Mouse (Mus musculus) midbrain, embryonic 15.5 days (tissue): ENCODE data around the gene Gm29427. TPM values are rescaled to one million over a fixed set of nuclear protein-coding genes. Genes with fewer than 3 reads are reported as not detected.
A peak's percentile ranks its signal among the peaks of the same experiment; 100 is the strongest.
"Not testable (repeated sequence)": the region's sequence is repeated elsewhere in the genome, so short reads cannot be mapped to it uniquely, and the experiment has no call there.

ENCODE experiments used
- ATAC-seq: fragments of 200-750 bp; cut with Nextera tagmentation; replicated peaks from 2 replicates; pipeline ENCODE4 v1.8.0; 2017; ENCODE audit warnings: moderate TSS enrichment
- H3K27ac ChIP-seq: fragments of 300-500 bp; sonication (generic); 2 replicates; pipeline ENCODE4 v1.5.1; 2015; ENCODE audit warnings: mild to moderate bottlenecking, inconsistent platforms
- H3K27me3 ChIP-seq: fragments of 300-500 bp; sonication (generic); replicated peaks from 2 replicates; pipeline ENCODE4 v1.6.1; 2015; ENCODE audit warnings: inconsistent platforms
- H3K36me3 ChIP-seq: fragments of 300-500 bp; sonication (generic); replicated peaks from 2 replicates; pipeline ENCODE4 v1.6.1; 2015; ENCODE audit warnings: inconsistent platforms
- H3K4me1 ChIP-seq: fragments of 300-500 bp; sonication (generic); 2 replicates; pipeline ENCODE4 v1.6.1; 2015; ENCODE audit warnings: inconsistent platforms
- H3K4me2 ChIP-seq: fragments of 300-500 bp; sonication (generic); 2 replicates; pipeline ENCODE4 v1.6.1; 2015; ENCODE audit warnings: inconsistent platforms, mild to moderate bottlenecking, moderate library complexity
- H3K4me3 ChIP-seq: fragments of 300-500 bp; sonication (generic); 2 replicates; pipeline ENCODE4 v1.5.1; 2015; ENCODE audit warnings: mild to moderate bottlenecking, inconsistent platforms
- H3K9ac ChIP-seq: fragments of 300-500 bp; sonication (generic); 2 replicates; pipeline ENCODE4 v1.6.1; 2015; ENCODE audit warnings: mild to moderate bottlenecking, inconsistent platforms
- H3K9me3 ChIP-seq: fragments of 300-500 bp; sonication (generic); 2 replicates; pipeline ENCODE4 v1.6.1; 2016; ENCODE audit warnings: inconsistent platforms
- WGBS: fragments of 180-500 bp; shearing (Covaris S2); methylation state at CpG from one replicate; pipeline ENCODE4 v1.1.7; 2015; ENCODE audit warnings: mixed read lengths; 5-methylcytosine and 5-hydroxymethylcytosine counted together
- polyA plus RNA-seq: library from polyadenylated mRNA; unstranded; fragments of >200 nt; fragmentation: Nextera tagmentation; extraction: Ambion mirVana; gene quantifications from 2 replicates; pipeline ENCODE4 v1.2.1, GENCODE M21; 2015

Gene Gm29427
- polyA plus RNA-seq, 1 experiment from 2014 or later: not detected

DNA sequence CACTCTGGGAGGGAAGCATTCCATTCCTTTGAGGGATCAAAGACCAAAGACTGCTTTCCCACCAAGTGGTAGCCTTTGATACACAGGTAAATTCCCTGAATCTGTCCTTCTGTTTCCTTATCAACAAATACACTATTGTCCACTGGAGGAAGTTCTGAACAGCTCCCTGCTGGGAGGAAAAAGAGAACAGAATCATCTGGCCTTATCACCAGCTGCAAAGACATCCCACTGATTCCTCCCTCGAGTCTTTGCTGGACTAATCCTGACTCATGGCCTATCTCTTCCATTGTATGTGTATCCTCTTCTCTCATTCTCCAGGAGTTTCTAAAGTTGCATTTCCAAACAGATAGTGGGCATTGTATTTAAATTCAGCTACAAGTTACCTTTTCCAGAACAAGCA, 31.7 kb downstream of the Gm29427 start:
- no peak for ATAC-seq
- H3K27me3 ChIP-seq: no peaks in the 10 kb centered on the region
- no peaks in the 10 kb centered on the region for H3K9me3 ChIP-seq
- H3K36me3 ChIP-seq: no peaks in the 10 kb centered on the region; the same call in 1 of the 2 replicates
- 14% methylated on average over 1 of the region's 1 CpGs for WGBS
- no peaks in the 10 kb centered on the region for H3K4me1 ChIP-seq
- no peak overlapping the region for H3K27ac ChIP-seq
- no peak overlapping the region for H3K4me3 ChIP-seq
- H3K9ac ChIP-seq: no peak overlapping the region
- H3K4me2 ChIP-seq: no peak overlapping the region

GRCm38 (mm10) chr1:130681656-130682413, 33.8 kb downstream of the Gm29427 start:
- no peak overlapping the region for H3K4me3 ChIP-seq
- no peaks in the 10 kb centered on the region for H3K27me3 ChIP-seq
- no peaks in the 10 kb centered on the region for H3K9me3 ChIP-seq
- no peak overlapping the region for H3K4me2 ChIP-seq
- 81% methylated on average over 6 of the region's 6 CpGs for WGBS
- H3K4me1 ChIP-seq: no peaks in the 10 kb centered on the region
- no peaks in the 10 kb centered on the region for H3K36me3 ChIP-seq
- ATAC-seq: no peak
- H3K27ac ChIP-seq: no peak overlapping the region
- H3K9ac ChIP-seq: no peak overlapping the region

DNA sequence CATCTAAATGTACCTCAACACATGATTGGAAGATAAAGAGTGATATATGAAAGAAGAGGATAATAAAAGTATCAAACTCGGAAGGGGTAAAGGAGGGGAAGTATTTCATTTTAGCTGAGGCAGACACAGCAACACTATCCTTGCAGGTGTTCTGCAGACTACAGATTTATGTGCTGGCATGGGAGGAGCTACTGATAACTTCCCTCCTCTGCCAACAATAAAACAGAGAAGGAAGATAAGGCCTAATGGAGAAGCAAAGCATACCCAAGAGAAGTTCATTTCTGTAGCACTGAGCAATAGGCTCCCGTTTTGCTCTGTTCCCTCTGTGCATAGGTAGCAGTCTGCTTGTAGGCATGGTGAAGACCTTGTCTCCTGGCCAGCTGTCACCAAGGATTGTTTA, 34.5 kb downstream of the Gm29427 start:
- ATAC-seq: no peak

DNA sequence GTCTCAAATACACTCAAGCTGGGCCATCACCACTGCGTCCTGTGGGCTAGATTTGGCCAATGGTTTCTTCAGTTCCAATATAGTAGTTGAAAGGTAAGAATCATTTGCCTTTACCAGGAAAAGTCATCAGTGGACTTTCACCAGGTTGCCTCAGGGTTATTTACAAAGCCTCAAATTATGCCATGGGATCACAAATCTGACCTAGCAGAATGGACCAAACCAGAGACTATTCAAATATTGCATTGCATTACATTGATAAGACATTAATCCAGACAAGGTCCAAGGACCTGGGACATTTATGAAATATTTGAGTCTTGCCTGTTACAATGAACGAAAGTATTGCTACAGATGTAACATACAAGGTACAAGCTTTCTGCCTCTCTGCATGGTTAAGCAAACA, 37.0 kb downstream of the Gm29427 start:
- Histone ChIP-seq H3K4me3 (no peak overlapping the region), H3K4me1 (no peaks in the 10 kb centered on the region), H3K27ac (no peak overlapping the region), H3K36me3 (no peaks in the 10 kb centered on the region), H3K4me2 (no peak overlapping the region), H3K9ac (no peak overlapping the region), H3K27me3 (no peaks in the 10 kb centered on the region), H3K9me3 (no peaks in the 10 kb centered on the region)
- no peak for ATAC-seq
- 85% methylated on average over 2 of the region's 2 CpGs for WGBS

More for the DNA sequence above, 34.5 kb downstream of the Gm29427 start:
- WGBS: 90% methylated on average over 2 of the region's 2 CpGs
- Histone ChIP-seq H3K36me3 (no peaks in the 10 kb centered on the region), H3K27ac (no peak overlapping the region), H3K9ac (no peak overlapping the region), H3K4me2 (no peak overlapping the region), H3K27me3 (no peaks in the 10 kb centered on the region), H3K4me3 (no peak overlapping the region), H3K4me1 (no peaks in the 10 kb centered on the region), H3K9me3 (no peaks in the 10 kb centered on the region)

DNA sequence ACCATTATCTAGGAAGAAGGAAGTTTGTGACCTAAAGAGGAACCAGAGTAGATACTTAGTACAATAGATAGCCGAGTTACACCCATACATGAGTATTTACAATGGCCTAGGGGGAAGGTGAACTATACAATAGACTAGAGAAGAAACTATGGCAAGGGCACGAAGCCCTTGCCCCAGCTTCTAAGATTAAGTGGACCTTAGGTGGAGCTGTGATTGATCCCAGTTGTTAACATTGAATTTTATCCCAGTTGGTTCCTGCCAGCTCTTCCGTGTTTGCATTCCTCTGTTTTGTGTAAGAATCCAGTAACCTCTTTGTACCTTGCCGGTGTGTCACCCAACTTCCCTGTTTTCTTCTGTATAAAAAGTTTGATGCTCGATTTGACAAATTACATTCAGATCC, 52.0 kb downstream of the Gm29427 start:
- ATAC-seq, H3K9me3 ChIP-seq, H3K4me1 ChIP-seq, H3K27me3 ChIP-seq, H3K4me3 ChIP-seq, H3K4me2 ChIP-seq, H3K27ac ChIP-seq, H3K9ac ChIP-seq, H3K36me3 ChIP-seq: not testable (repeated sequence)
- 87% methylated on average over 5 of the region's 5 CpGs for WGBS

DNA sequence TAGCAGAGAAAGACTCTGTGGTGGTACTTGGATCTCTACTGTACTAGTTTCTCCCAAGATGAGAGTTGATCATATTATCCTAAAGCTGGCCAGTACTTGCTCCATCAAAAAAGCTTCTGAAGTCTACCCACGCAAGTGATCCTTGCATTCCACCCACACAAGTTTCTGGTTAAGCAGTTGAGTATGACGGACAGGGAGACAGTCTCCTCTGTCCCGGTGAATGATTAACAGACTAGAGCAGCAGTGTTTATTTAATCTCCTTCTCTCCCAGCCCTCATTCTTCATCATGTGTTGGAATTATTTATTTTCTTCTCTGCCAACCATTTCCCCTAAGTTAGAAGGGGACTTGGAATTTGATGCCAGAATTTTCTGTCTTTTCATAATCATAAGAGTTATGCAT, 54.1 kb downstream of the Gm29427 start, which contains the start of gene C4bp:
Gene C4bp, minus strand, starts transcription at position 179 of the 400 bp plus-strand sequence.
- Histone ChIP-seq H3K27ac (no peak within 1 kb of the TSS), H3K9ac (no peak within 1 kb of the TSS), H3K9me3 (no peaks in the 10 kb centered on the region), H3K27me3 (no peaks in the 10 kb centered on the region), H3K36me3 (no peaks in the 10 kb centered on the region), H3K4me3 (no peak within 1 kb of the TSS), H3K4me2 (no peak within 1 kb of the TSS), H3K4me1 (no peaks in the 10 kb centered on the region)
- no peak for ATAC-seq
- 91% methylated on average over 3 of the region's 3 CpGs for WGBS

DNA sequence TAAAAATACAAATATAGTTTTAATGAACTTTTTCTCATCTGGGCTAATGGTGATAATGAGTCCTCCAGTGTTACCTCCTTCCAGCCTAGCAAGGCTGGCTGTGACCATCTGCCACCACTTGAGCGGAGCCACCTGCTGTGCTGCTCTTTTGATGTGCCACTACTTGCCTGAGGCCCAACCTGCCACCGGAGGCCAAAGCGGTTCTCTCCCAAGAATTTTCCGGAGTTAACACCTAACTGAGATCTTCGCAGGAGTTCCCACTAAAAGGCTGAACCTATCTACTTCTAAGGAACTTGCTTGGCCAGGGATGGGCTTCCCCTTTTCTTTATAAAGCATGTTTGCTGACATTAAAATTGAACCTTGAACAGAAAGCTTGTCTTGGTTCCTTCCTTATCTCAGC, 56.0 kb downstream of the Gm29427 start:
- H3K9ac ChIP-seq, H3K9me3 ChIP-seq, H3K4me3 ChIP-seq: not testable (repeated sequence)

GRCm38 (mm10) chr1:130644103-130644502, 71.5 kb downstream of the Gm29427 start:
- no peaks in the 10 kb centered on the region for H3K36me3 ChIP-seq
- WGBS: 25% methylated on average over 4 of the region's 4 CpGs
- no peak overlapping the region for H3K4me2 ChIP-seq
- no peak overlapping the region for H3K4me3 ChIP-seq
- no peaks in the 10 kb centered on the region for H3K9me3 ChIP-seq
- H3K9ac ChIP-seq: no peak overlapping the region
- 0 out of 2 replicates have a peak overlapping the region, but pooled peaks have one; percentile 2 for H3K27ac ChIP-seq
- no peaks in the 10 kb centered on the region for H3K4me1 ChIP-seq
- ATAC-seq: peak; percentile 84
- no peaks in the 10 kb centered on the region for H3K27me3 ChIP-seq

More for the DNA sequence above, 56.0 kb downstream of the Gm29427 start:
- 53% methylated on average over 5 of the region's 5 CpGs for WGBS
- not testable (repeated sequence) for H3K4me1 ChIP-seq, H3K36me3 ChIP-seq, H3K27ac ChIP-seq, ATAC-seq, H3K4me2 ChIP-seq, H3K27me3 ChIP-seq

DNA sequence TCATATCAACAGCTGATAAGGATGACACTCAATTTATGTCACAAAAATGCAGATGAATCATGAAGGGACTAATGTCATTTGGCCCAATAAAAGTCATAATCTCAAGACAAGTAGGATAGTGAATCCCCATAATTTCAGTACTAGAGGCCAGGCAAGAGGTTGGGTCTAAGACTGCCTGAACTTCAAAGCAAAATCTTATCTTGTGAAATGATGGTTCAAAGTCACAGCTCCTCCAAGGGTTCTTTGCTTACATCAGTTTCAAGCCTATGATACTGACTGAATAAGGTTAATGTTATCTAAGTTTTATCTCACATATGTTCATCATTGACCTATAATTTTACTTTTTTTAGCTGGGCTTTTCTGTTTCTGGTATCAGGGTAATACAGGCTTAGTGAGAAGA, 74.6 kb downstream of the Gm29427 start:
- no peak overlapping the region for H3K4me2 ChIP-seq
- H3K9ac ChIP-seq: no peak overlapping the region
- no peak overlapping the region for H3K27ac ChIP-seq
- H3K27me3 ChIP-seq: no peaks in the 10 kb centered on the region
- no peaks in the 10 kb centered on the region for H3K36me3 ChIP-seq
- H3K4me3 ChIP-seq: no peak overlapping the region
- no peaks in the 10 kb centered on the region for H3K9me3 ChIP-seq
- H3K4me1 ChIP-seq: no peaks in the 10 kb centered on the region
- no peak for ATAC-seq

- 44% methylated on average over 16 of the region's 16 CpGs for WGBS
- Histone ChIP-seq H3K27ac (no peak overlapping the region), H3K4me2 (no peak overlapping the region), H3K9ac (no peak overlapping the region), H3K9me3 (no peaks in the 10 kb centered on the region), H3K4me3 (no peak overlapping the region), H3K36me3 (no peaks in the 10 kb centered on the region), H3K27me3 (no peaks in the 10 kb centered on the region), H3K4me1 (no peaks in the 10 kb centered on the region)
- peak; percentile 54; the same call in 1 of the 2 replicates for ATAC-seq
These were observed 81.7 kb downstream of the Gm29427 start for GRCm38 (mm10) chr1:130633761-130634410.

GRCm38 (mm10) chr1:130633316-130633715, 82.3 kb downstream of the Gm29427 start:
- Histone ChIP-seq H3K9ac (no peak overlapping the region), H3K4me1 (no peaks in the 10 kb centered on the region), H3K27ac (no peak overlapping the region), H3K4me3 (no peak overlapping the region), H3K9me3 (no peaks in the 10 kb centered on the region), H3K36me3 (no peaks in the 10 kb centered on the region), H3K4me2 (no peak overlapping the region), H3K27me3 (no peaks in the 10 kb centered on the region)
- WGBS: 90% methylated on average over 8 of the region's 8 CpGs
- ATAC-seq: no peak

GRCm38 (mm10) chr1:130629521-130629920, 86.1 kb downstream of the Gm29427 start, which contains the start of gene Zp3r:
Gene Zp3r, minus strand, starts transcription at chr1:130629621.
- Histone ChIP-seq H3K4me1 (no peaks in the 10 kb centered on the region), H3K27me3 (no peaks in the 10 kb centered on the region), H3K4me2 (no peak within 1 kb of the TSS), H3K27ac (no peak within 1 kb of the TSS), H3K36me3 (no peaks in the 10 kb centered on the region), H3K9me3 (no peaks in the 10 kb centered on the region), H3K9ac (no peak within 1 kb of the TSS), H3K4me3 (no peak within 1 kb of the TSS)
- no peak for ATAC-seq
- 97% methylated on average over 2 of the region's 2 CpGs for WGBS
